Mouse (Mus musculus) MEL (cell line): Measurements from ENCODE around the gene Pdlim4. TPM values are rescaled to one million over a fixed set of nuclear protein-coding genes. Genes with fewer than 3 reads are reported as not detected.

ENCODE experiments used
- DNase-seq: peaks from one replicate; pipeline ENCODE4 v3.0.0; 2011; ENCODE audit warnings: low read depth, low spot score
- H3K27ac ChIP-seq: 2 replicates; pipeline ENCODE4 v1.5.1; 2012; ENCODE audit warnings: low read depth, mild to moderate bottlenecking, control low read depth, low read length, moderate library complexity; ENCODE audit not compliant: control insufficient read depth
- H3K27me3 ChIP-seq, 2 experiments: fragments of 150-350 bp in 1 of 2; sonication (generic) in 1 of 2; 2 replicates each; pipeline ENCODE4 v1.6.1; 2012; ENCODE audit warnings: low read length in 2 of 2, mild to moderate bottlenecking in 2 of 2, improper control_type of control experiment in 1 of 2, moderate library complexity in 1 of 2; ENCODE audit not compliant: insufficient read depth in 2 of 2, control insufficient read depth in 1 of 2
- H3K36me3 ChIP-seq, 2 experiments: 2 replicates each; pipeline ENCODE4 v1.6.1; 2012 to 2014; ENCODE audit warnings: low read length in 2 of 2, improper control_type of control experiment in 1 of 2, inconsistent platforms in 1 of 2, mild to moderate bottlenecking in 1 of 2; ENCODE audit not compliant: insufficient read depth in 2 of 2, control insufficient read depth in 1 of 2
- H3K4me1 ChIP-seq, 2 experiments: fragments of 150-350 bp in 1 of 2; sonication (generic) in 1 of 2; 2 replicates each; pipeline ENCODE4 v1.6.1; 2012; ENCODE audit warnings: low read length in 2 of 2, improper control_type of control experiment in 1 of 2, mild to moderate bottlenecking in 1 of 2; ENCODE audit not compliant: insufficient read depth in 2 of 2, control insufficient read depth in 1 of 2
- H3K4me3 ChIP-seq, 2 experiments: fragments of 150-350 bp in 1 of 2; sonication (generic) in 1 of 2; 2 replicates each; pipeline ENCODE4 v1.5.1; 2012; ENCODE audit warnings: low read depth in 2 of 2, low read length in 2 of 2, mild to moderate bottlenecking in 2 of 2, moderate library complexity in 2 of 2, control low read depth in 1 of 2, improper control_type of control experiment in 1 of 2; ENCODE audit not compliant: control insufficient read depth in 1 of 2, insufficient read depth in 1 of 2
- H3K79me2 ChIP-seq: 2 replicates; pipeline ENCODE4 v1.6.1; 2012; ENCODE audit warnings: mild to moderate bottlenecking, low read length, moderate library complexity; ENCODE audit not compliant: control insufficient read depth, poor library complexity, insufficient read depth
- H3K9ac ChIP-seq: 2 replicates; pipeline ENCODE4 v1.6.1; 2012; ENCODE audit warnings: low read depth, mild to moderate bottlenecking, control low read depth, low read length, moderate library complexity; ENCODE audit not compliant: control insufficient read depth, poor library complexity, severe bottlenecking
- H3K9me3 ChIP-seq: fragments of 150-350 bp; sonication (generic); replicated peaks from 2 replicates; pipeline ENCODE4 v1.6.1; 2012; ENCODE audit warnings: mild to moderate bottlenecking, low read length, improper control_type of control experiment, moderate library complexity; ENCODE audit not compliant: insufficient read depth
- BHLHE40 ChIP-seq: IDR thresholded peaks from 2 replicates; pipeline ENCODE4 v1.6.1; 2012; ENCODE audit warnings: low read depth, mild to moderate bottlenecking, inconsistent platforms, low read length, improper control_type of control experiment, borderline replicate concordance
- ELF1 ChIP-seq: IDR thresholded peaks from 2 replicates; pipeline ENCODE4 v1.6.1; 2014; ENCODE audit warnings: low read depth, mild to moderate bottlenecking, inconsistent platforms, low read length, improper control_type of control experiment, moderate library complexity
- EP300 ChIP-seq, 2 experiments: IDR thresholded peaks; 2 replicates each; pipeline ENCODE4 v1.6.1; 2011; ENCODE audit warnings: improper control_type of control experiment in 2 of 2, low read length in 2 of 2, low read depth in 1 of 2, mild to moderate bottlenecking in 1 of 2
- ETS1 ChIP-seq: IDR thresholded peaks from 2 replicates; pipeline ENCODE4 v1.6.1; 2012; ENCODE audit warnings: low read depth, mild to moderate bottlenecking, inconsistent platforms, low read length, improper control_type of control experiment, moderate library complexity
- GATA1 ChIP-seq: IDR thresholded peaks from 2 replicates; pipeline ENCODE4 v1.6.1; 2011; ENCODE audit warnings: low read depth, low read length, improper control_type of control experiment
- HCFC1 ChIP-seq: IDR thresholded peaks from 2 replicates; pipeline ENCODE4 v1.6.1; 2012; ENCODE audit warnings: low read depth, mild to moderate bottlenecking, inconsistent platforms, low read length, improper control_type of control experiment, moderate library complexity
- JUND ChIP-seq: IDR thresholded peaks from 2 replicates; pipeline ENCODE4 v1.6.1; 2011; ENCODE audit warnings: low read depth, mild to moderate bottlenecking, improper control_type of control experiment, low read length
- MEF2A ChIP-seq: IDR thresholded peaks from 2 replicates; pipeline ENCODE4 v1.6.1; 2014; ENCODE audit warnings: low read depth, mild to moderate bottlenecking, inconsistent platforms, low read length, improper control_type of control experiment; ENCODE audit not compliant: poor library complexity, insufficient replicate concordance, severe bottlenecking; ENCODE audit errors: extremely low read depth
- POLR2A ChIP-seq, 2 experiments: IDR thresholded peaks; 2 replicates each; pipeline ENCODE4 v1.6.1; 2011 to 2012; ENCODE audit warnings: low read length in 2 of 2, mild to moderate bottlenecking in 2 of 2, control low read depth in 1 of 2, improper control_type of control experiment in 1 of 2, low read depth in 1 of 2, moderate library complexity in 1 of 2; ENCODE audit not compliant: control insufficient read depth in 1 of 2, insufficient read depth in 1 of 2, poor library complexity in 1 of 2
- POLR2AphosphoS2 ChIP-seq: IDR thresholded peaks from 2 replicates; pipeline ENCODE4 v1.6.1; 2011; ENCODE audit warnings: low read length, improper control_type of control experiment
- POLR2AphosphoS5 ChIP-seq: IDR thresholded peaks from 2 replicates; pipeline ENCODE4 v1.6.1; 2012; ENCODE audit warnings: low read depth, borderline replicate concordance, mild to moderate bottlenecking, inconsistent platforms, low read length, moderate library complexity, mixed read lengths
- RCOR1 ChIP-seq: IDR thresholded peaks from 2 replicates; pipeline ENCODE4 v1.6.1; 2012; ENCODE audit warnings: low read depth, mild to moderate bottlenecking, inconsistent platforms, low read length, improper control_type of control experiment
- SIN3A ChIP-seq: IDR thresholded peaks from 2 replicates; pipeline ENCODE4 v1.6.1; 2012; ENCODE audit warnings: low read length, improper control_type of control experiment, inconsistent platforms
- SMC3 ChIP-seq: IDR thresholded peaks from 2 replicates; pipeline ENCODE4 v1.6.1; 2011; ENCODE audit warnings: low read depth, low read length, improper control_type of control experiment
- TAL1 ChIP-seq: IDR thresholded peaks from 2 replicates; pipeline ENCODE4 v1.6.1; 2012; ENCODE audit warnings: mild to moderate bottlenecking, inconsistent platforms, low read length, moderate library complexity, mixed read lengths
- TBP ChIP-seq: IDR thresholded peaks from 2 replicates; pipeline ENCODE4 v1.8.0; 2011; ENCODE audit warnings: low read depth, low read length, improper control_type of control experiment
- TCF12 ChIP-seq: IDR thresholded peaks from 2 replicates; pipeline ENCODE4 v1.6.1; 2014; ENCODE audit warnings: low read depth, mild to moderate bottlenecking, inconsistent platforms, low read length, improper control_type of control experiment, moderate library complexity
- ZC3H11A ChIP-seq: IDR thresholded peaks from 2 replicates; pipeline ENCODE4 v1.6.1; 2012; ENCODE audit warnings: low read depth, mild to moderate bottlenecking, inconsistent platforms, low read length, improper control_type of control experiment
- ZMIZ1 ChIP-seq: IDR thresholded peaks from 2 replicates; pipeline ENCODE4 v1.6.1; 2012; ENCODE audit warnings: low read depth, mild to moderate bottlenecking, inconsistent platforms, low read length, improper control_type of control experiment, moderate library complexity
- ZNF384 ChIP-seq: IDR thresholded peaks from 2 replicates; pipeline ENCODE4 v1.6.1; 2012; ENCODE audit warnings: low read depth, mild to moderate bottlenecking, inconsistent platforms, low read length, improper control_type of control experiment
- polyA plus RNA-seq, 2 experiments: library from polyadenylated mRNA; stranded (reverse) in 1 of 2; unstranded in 1 of 2; fragments of >175 nt in 1 of 2; fragments of >200 nt in 1 of 2; gene quantifications; 2 replicates each; pipeline versions ENCODE4 v1.2.1 to v1.2.4; 2012; ENCODE audit warnings: low replicate concordance in 2 of 2, low read depth in 1 of 2; ENCODE audit not compliant: insufficient read length in 2 of 2, insufficient read depth in 1 of 2, missing spikeins in 1 of 2
- total RNA-seq: library from RNA; depleted of rRNA; stranded (reverse); fragments of 300-350 nt; gene quantifications from 2 replicates; pipeline ENCODE4 v1.2.3, GENCODE M21; 2012

Gene Pdlim4
- total and polyA plus RNA-seq, 3 experiments, result 0.70 TPM; not detected in 2

- H3K79me2 ChIP-seq, result no peaks in the 10 kb centered on the region
- H3K36me3 ChIP-seq, result no peaks in the 10 kb centered on the region; a peak in 2 of 4 replicates
- no peak overlapping the region for H3K9ac ChIP-seq
- TF ChIP-seq ELF1 (no peak), SMC3 (peak; percentile 29; the same call in 1 of the 2 replicates), EP300 (IDR thresholded peaks at IDR 0.05; ENCODE audit: low read depth in 1 of 2, low read length in 2 of 2) (peak in 1 of 2 experiments; percentile 43; a peak in 1 of 4 replicates), TAL1 (peak; percentile 27; the same call in 1 of the 2 replicates)
- H3K4me1 ChIP-seq, result no peaks in the 10 kb centered on the region; a peak in 1 of 4 replicates
- no peak overlapping the region for H3K27ac ChIP-seq
- DNase-seq, result peak; percentile 65
- no peaks in the 10 kb centered on the region for H3K27me3 ChIP-seq
- H3K9me3 ChIP-seq, result no peaks in the 10 kb centered on the region
- H3K4me3 ChIP-seq, result no peak overlapping the region
These were observed 15.7 kb downstream of the Pdlim4 start for GRCm38 (mm10) chr11:54053090-54053489.

GRCm38 (mm10) chr11:54052128-54052527 is 16.7 kb downstream of the Pdlim4 start:
- H3K4me1 ChIP-seq, result no peaks in the 10 kb centered on the region; a peak in 1 of 4 replicates
- 0 out of 4 replicates have a peak, but pooled peaks cover 0 to 2% of the 10 kb centered on the region in 2 experiments for H3K27me3 ChIP-seq
- no peak overlapping the region for H3K27ac ChIP-seq
- H3K9ac ChIP-seq, result no peak overlapping the region
- H3K79me2 ChIP-seq, result no peaks in the 10 kb centered on the region
- H3K4me3 ChIP-seq, result no peak overlapping the region
- no peaks in the 10 kb centered on the region; a peak in 2 of 4 replicates for H3K36me3 ChIP-seq
- no peak for TF ChIP-seq POLR2A (IDR thresholded peaks at IDR 0.05; ENCODE audit: control insufficient read depth in 1 of 2, insufficient read depth in 1 of 2, low read depth in 1 of 2, low read length in 2 of 2, poor library complexity in 1 of 2)
- no peak for TF ChIP-seq RCOR1
- TF ChIP-seq GATA1, result no peak
- no peak for TF ChIP-seq TCF12
- TF ChIP-seq ZMIZ1, result no peak
- TF ChIP-seq TBP, result no peak
- TF ChIP-seq HCFC1, result no peak
- TF ChIP-seq SMC3, result no peak
- TF ChIP-seq JUND, result no peak
- TF ChIP-seq POLR2AphosphoS5, result no peak
- TF ChIP-seq SIN3A, result no peak
- TF ChIP-seq BHLHE40, result no peak
- TF ChIP-seq MEF2A, result no peak
- TF ChIP-seq ZC3H11A, result no peak
- no peak for TF ChIP-seq POLR2AphosphoS2
- TF ChIP-seq ETS1, result no peak
- TF ChIP-seq ZNF384, result no peak
- H3K9me3 ChIP-seq, result no peaks in the 10 kb centered on the region
- DNase-seq, result no peak
